Mouse (Mus musculus): ENCODE measurements around the gene Stx4a. TPM values are rescaled to one million over a fixed set of nuclear protein-coding genes. Genes with fewer than 3 reads are reported as not detected.

The Stx4a gene
- polyA plus RNA-seq, 1 experiment = 126 TPM

- Histone ChIP-seq H3K4me3 (ENCODE audit: low read depth, low read length) (peak within 1 kb of the TSS; percentile 59), H3K9me3 (replicated peaks; ENCODE audit: control insufficient read depth, insufficient read depth, low read length, poor library complexity, severe bottlenecking) (no peaks in the 10 kb centered on the region), H3K36me3 (ENCODE audit: control insufficient read depth, insufficient read depth, low read length, poor library complexity, severe bottlenecking) (peaks cover 30% of the 10 kb centered on the region), H3K27me3 (ENCODE audit: control insufficient read depth, insufficient read depth, low read length, poor library complexity, severe bottlenecking) (no peaks in the 10 kb centered on the region), H3K9ac (ENCODE audit: low read depth, poor library complexity, severe bottlenecking) (peak within 1 kb of the TSS; percentile 35; the same call in 1 of the 2 replicates), H3K4me1 (ENCODE audit: control insufficient read depth, insufficient read depth, low read length) (no peaks in the 10 kb centered on the region), H3K27ac (ENCODE audit: insufficient read depth, low read length) (0 out of 2 replicates have a peak within 1 kb of the TSS, but pooled peaks have one; percentile 5)
- TF ChIP-seq CTCF (IDR thresholded peaks at IDR 0.05; ENCODE audit: low read depth, low read length) = peak; percentile 85
- no peak for TF ChIP-seq EP300 (IDR thresholded peaks at IDR 0.05; ENCODE audit: insufficient read depth, low read depth, low read length)
- peak; percentile 67 for TF ChIP-seq POLR2A (IDR thresholded peaks at IDR 0.05; ENCODE audit: insufficient read depth, low read length)
Measured at GRCm38 (mm10) chr7:127800435-127801009, 23.6 kb upstream of the Stx4a start, which contains the start of gene Hsd3b7. TSS of gene Hsd3b7 (plus strand) at chr7:127800604.

- TF ChIP-seq EP300 (IDR thresholded peaks at IDR 0.05; ENCODE audit: insufficient read depth, low read depth, low read length) (no peak), POLR2A (IDR thresholded peaks at IDR 0.05; ENCODE audit: insufficient read depth, low read length) (no peak), CTCF (IDR thresholded peaks at IDR 0.05; ENCODE audit: low read depth, low read length) (no peak)
- H3K9ac ChIP-seq (ENCODE audit: low read depth, poor library complexity, severe bottlenecking) = peak overlapping the region; percentile 35; the same call in 1 of the 2 replicates
- H3K27me3 ChIP-seq (ENCODE audit: control insufficient read depth, insufficient read depth, low read length, poor library complexity, severe bottlenecking) = no peaks in the 10 kb centered on the region
- no peaks in the 10 kb centered on the region for H3K4me1 ChIP-seq (ENCODE audit: control insufficient read depth, insufficient read depth, low read length)
- H3K4me3 ChIP-seq (ENCODE audit: low read depth, low read length) = peak overlapping the region; percentile 59
- 0 out of 2 replicates have a peak overlapping the region, but pooled peaks have one; percentile 5 for H3K27ac ChIP-seq (ENCODE audit: insufficient read depth, low read length)
- H3K36me3 ChIP-seq (ENCODE audit: control insufficient read depth, insufficient read depth, low read length, poor library complexity, severe bottlenecking) = peaks cover 24% of the 10 kb centered on the region
- no peaks in the 10 kb centered on the region for H3K9me3 ChIP-seq (replicated peaks; ENCODE audit: control insufficient read depth, insufficient read depth, low read length, poor library complexity, severe bottlenecking)
Measured at GRCm38 (mm10) chr7:127801010-127801621, 23.0 kb upstream of the Stx4a start.

DNA sequence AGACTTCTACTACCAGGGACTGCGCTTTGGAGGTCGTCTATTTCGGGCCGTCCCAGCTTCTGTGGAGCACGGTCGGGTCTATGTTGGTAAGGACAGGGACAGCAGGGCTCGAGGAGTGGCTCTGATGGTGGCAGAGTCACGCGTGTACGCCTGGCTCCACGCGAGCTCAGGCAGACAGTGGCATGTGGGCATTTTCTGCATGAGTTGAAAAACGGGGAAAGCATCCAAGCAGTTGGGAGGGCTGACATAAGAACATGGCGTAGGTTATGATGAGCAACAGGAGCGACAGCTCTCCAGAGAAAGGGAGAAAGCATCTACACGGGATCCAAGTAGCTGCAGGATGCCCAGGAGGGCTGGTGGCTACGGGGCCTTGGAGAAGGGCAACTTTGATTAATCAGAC, 21.8 kb upstream of the Stx4a start:
- Histone ChIP-seq H3K27ac (ENCODE audit: insufficient read depth, low read length) (no peak overlapping the region), H3K9me3 (replicated peaks; ENCODE audit: control insufficient read depth, insufficient read depth, low read length, poor library complexity, severe bottlenecking) (no peaks in the 10 kb centered on the region), H3K9ac (ENCODE audit: low read depth, poor library complexity, severe bottlenecking) (no peak overlapping the region), H3K4me3 (ENCODE audit: low read depth, low read length) (no peak overlapping the region), H3K27me3 (ENCODE audit: control insufficient read depth, insufficient read depth, low read length, poor library complexity, severe bottlenecking) (no peaks in the 10 kb centered on the region), H3K36me3 (ENCODE audit: control insufficient read depth, insufficient read depth, low read length, poor library complexity, severe bottlenecking) (peaks cover 14% of the 10 kb centered on the region; the same call in 1 of the 2 replicates), H3K4me1 (ENCODE audit: control insufficient read depth, insufficient read depth, low read length) (no peaks in the 10 kb centered on the region)
- no peak for TF ChIP-seq CTCF (IDR thresholded peaks at IDR 0.05; ENCODE audit: low read depth, low read length)
- no peak for TF ChIP-seq EP300 (IDR thresholded peaks at IDR 0.05; ENCODE audit: insufficient read depth, low read depth, low read length)
- no peak for TF ChIP-seq POLR2A (IDR thresholded peaks at IDR 0.05; ENCODE audit: insufficient read depth, low read length)

DNA sequence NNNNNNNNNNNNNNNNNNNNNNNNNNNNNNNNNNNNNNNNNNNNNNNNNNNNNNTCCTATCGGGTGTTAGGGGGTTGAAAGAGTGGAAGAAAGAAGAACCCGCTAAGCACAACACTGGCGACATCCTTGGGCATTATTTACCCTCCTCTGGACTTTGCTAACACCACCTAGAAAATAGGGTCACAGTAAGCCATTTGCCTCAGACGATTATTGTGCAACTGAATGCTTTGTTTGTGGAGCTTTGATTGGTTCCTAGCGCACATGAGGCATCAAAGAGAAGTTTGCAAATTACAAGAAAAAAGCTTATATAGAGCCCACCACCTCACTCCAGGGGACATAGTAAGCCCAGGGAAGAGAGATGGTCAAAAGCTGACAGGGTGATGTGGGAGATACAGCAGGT, 15.3 kb upstream of the Stx4a start:
- Histone ChIP-seq H3K9me3 (replicated peaks; ENCODE audit: control insufficient read depth, insufficient read depth, low read length, poor library complexity, severe bottlenecking) (no peaks in the 10 kb centered on the region), H3K4me3 (ENCODE audit: low read depth, low read length) (no peak overlapping the region), H3K9ac (ENCODE audit: low read depth, poor library complexity, severe bottlenecking) (no peak overlapping the region), H3K27me3 (ENCODE audit: control insufficient read depth, insufficient read depth, low read length, poor library complexity, severe bottlenecking) (no peaks in the 10 kb centered on the region), H3K4me1 (ENCODE audit: control insufficient read depth, insufficient read depth, low read length) (no peaks in the 10 kb centered on the region), H3K27ac (ENCODE audit: insufficient read depth, low read length) (no peak overlapping the region), H3K36me3 (ENCODE audit: control insufficient read depth, insufficient read depth, low read length, poor library complexity, severe bottlenecking) (no peaks in the 10 kb centered on the region)
- TF ChIP-seq POLR2A (IDR thresholded peaks at IDR 0.05; ENCODE audit: insufficient read depth, low read length) (no peak), EP300 (IDR thresholded peaks at IDR 0.05; ENCODE audit: insufficient read depth, low read depth, low read length) (no peak), CTCF (IDR thresholded peaks at IDR 0.05; ENCODE audit: low read depth, low read length) (no peak)

DNA sequence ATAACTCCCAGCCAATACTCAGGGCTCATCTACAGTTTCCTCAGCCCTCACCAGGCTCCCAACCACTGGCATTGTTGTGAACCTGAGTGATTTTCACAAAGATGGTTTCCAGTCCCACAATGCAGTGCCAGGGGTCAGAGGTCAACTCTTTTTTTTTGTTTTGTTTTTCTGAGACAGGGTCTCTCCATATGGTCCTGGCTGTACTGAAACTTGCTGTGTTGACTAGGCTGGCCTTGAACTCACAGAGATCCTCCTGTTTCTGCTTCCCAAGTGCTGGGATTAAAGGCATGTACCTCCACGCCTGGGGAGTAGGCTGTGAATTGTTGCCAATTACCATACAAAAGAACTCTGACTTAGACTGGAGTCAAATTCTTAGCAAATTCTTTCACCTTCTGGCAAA, 14.2 kb upstream of the Stx4a start:
- H3K4me3 ChIP-seq (ENCODE audit: low read depth, low read length) = no peak overlapping the region
- no peaks in the 10 kb centered on the region for H3K36me3 ChIP-seq (ENCODE audit: control insufficient read depth, insufficient read depth, low read length, poor library complexity, severe bottlenecking)
- no peaks in the 10 kb centered on the region for H3K9me3 ChIP-seq (replicated peaks; ENCODE audit: control insufficient read depth, insufficient read depth, low read length, poor library complexity, severe bottlenecking)
- H3K4me1 ChIP-seq (ENCODE audit: control insufficient read depth, insufficient read depth, low read length) = no peaks in the 10 kb centered on the region
- no peaks in the 10 kb centered on the region for H3K27me3 ChIP-seq (ENCODE audit: control insufficient read depth, insufficient read depth, low read length, poor library complexity, severe bottlenecking)
- TF ChIP-seq CTCF (IDR thresholded peaks at IDR 0.05; ENCODE audit: low read depth, low read length) (no peak), POLR2A (IDR thresholded peaks at IDR 0.05; ENCODE audit: insufficient read depth, low read length) (no peak), EP300 (IDR thresholded peaks at IDR 0.05; ENCODE audit: insufficient read depth, low read depth, low read length) (no peak)
- H3K9ac ChIP-seq (ENCODE audit: low read depth, poor library complexity, severe bottlenecking) = no peak overlapping the region
- no peak overlapping the region for H3K27ac ChIP-seq (ENCODE audit: insufficient read depth, low read length)

DNA sequence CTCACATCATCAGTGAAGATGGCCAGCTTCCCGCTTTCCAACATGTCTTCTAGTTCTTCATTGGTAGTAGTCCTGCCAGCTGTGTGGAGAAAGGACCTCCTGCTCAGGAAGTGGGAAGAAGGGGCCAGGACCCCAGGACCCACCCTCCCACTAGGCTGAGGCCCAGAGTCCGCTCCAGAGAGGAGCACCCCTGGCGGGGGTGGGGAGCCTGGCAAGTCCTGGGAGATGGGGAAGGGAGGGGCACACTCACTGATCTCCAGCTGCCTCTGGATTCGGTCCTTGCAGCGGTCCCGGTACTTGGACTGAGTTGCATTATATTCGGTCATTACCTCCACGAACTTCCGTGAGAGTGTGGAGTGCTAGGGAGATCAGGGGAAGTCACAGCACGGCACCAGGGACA, 13.4 kb upstream of the Stx4a start:
- 0 out of 2 replicates have a peak overlapping the region, but pooled peaks have one; percentile 19 for H3K9ac ChIP-seq (ENCODE audit: low read depth, poor library complexity, severe bottlenecking)

More for the DNA sequence above, 13.4 kb upstream of the Stx4a start:
- Histone ChIP-seq H3K27me3 (ENCODE audit: control insufficient read depth, insufficient read depth, low read length, poor library complexity, severe bottlenecking) (no peaks in the 10 kb centered on the region), H3K36me3 (ENCODE audit: control insufficient read depth, insufficient read depth, low read length, poor library complexity, severe bottlenecking) (no peaks in the 10 kb centered on the region), H3K4me3 (ENCODE audit: low read depth, low read length) (peak overlapping the region; percentile 51), H3K9me3 (replicated peaks; ENCODE audit: control insufficient read depth, insufficient read depth, low read length, poor library complexity, severe bottlenecking) (no peaks in the 10 kb centered on the region), H3K27ac (ENCODE audit: insufficient read depth, low read length) (no peak overlapping the region), H3K4me1 (ENCODE audit: control insufficient read depth, insufficient read depth, low read length) (no peaks in the 10 kb centered on the region)
- TF ChIP-seq EP300 (IDR thresholded peaks at IDR 0.05; ENCODE audit: insufficient read depth, low read depth, low read length) (no peak), CTCF (IDR thresholded peaks at IDR 0.05; ENCODE audit: low read depth, low read length) (no peak), POLR2A (IDR thresholded peaks at IDR 0.05; ENCODE audit: insufficient read depth, low read length) (no peak)
